Mouse (Mus musculus): Measurements from ENCODE around the gene Gata1.
"Not testable (repeated sequence)": the region's sequence is repeated elsewhere in the genome, so short reads cannot be mapped to it uniquely, and the experiment has no call there.

Gata1 gene

DNA sequence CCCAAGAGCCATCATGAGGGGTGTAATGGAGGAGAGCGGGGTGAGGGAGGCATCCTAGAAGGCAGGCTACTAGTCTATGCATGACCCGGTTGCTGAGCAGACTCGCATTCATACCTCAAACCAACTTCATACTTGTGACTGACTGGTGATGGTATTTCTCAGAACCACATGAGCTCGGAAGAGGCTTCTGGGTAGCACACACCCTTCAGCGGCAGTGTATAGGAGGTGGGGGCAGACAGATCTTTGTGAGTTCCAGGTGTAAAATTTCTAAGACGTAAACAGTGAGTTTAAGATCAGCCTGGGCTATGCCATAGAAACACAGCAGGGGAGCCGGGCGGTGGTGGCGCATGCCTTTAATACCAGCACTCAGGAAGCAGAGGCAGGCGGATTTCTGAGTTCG, at the start of gene Gata1:
Gene Gata1, minus strand, starts transcription at position 180 of the 400 bp plus-strand sequence.
- DNase-seq (ENCODE audit: low spot score): no peak

DNA sequence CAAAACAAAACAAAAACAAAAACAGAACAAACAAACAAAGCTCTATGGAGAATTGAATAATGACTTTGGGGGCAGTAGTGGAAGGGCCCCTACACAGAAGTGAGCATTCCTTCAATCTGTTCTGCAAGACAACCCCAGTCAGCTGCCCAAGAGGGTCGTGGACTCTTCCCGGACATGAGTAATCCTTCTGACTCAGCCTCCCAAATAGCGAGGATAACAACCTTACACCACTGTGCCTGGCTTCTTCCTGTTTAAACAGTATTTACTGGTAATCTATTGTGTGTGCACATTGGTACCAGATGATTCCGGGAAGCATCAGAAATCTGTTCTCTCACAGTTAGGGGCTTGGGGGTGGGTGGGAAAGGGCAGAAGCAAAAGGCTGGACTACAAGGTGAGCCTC, 48.9 kb upstream of the Gata1 start:
- DNase-seq (ENCODE audit: low spot score): no peak

DNA sequence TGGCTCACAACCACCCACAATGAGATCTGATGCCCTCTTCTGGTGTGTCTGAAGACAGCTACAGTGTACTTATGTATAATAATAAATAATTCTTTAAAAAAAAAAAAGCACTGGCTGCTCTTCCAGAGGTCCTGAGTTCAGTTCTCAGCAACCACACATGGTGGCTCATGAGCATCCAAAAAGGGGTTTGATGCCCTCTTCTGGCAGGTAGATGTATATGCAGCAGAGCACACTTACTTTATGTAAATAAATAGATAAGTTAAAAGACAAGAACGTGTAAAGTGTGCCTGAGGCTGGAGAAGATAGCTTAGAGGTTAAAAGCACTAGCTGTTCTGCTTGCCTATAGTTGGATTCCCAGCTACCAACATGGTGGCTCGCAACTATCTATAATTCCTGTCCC, 46.9 kb upstream of the Gata1 start:
- DNase-seq (ENCODE audit: low spot score): no peak

- no peak for DNase-seq (ENCODE audit: low spot score)
Measured at GRCm38 (mm10) chrX:8020111-8020778, 42.4 kb upstream of the Gata1 start.

DNA sequence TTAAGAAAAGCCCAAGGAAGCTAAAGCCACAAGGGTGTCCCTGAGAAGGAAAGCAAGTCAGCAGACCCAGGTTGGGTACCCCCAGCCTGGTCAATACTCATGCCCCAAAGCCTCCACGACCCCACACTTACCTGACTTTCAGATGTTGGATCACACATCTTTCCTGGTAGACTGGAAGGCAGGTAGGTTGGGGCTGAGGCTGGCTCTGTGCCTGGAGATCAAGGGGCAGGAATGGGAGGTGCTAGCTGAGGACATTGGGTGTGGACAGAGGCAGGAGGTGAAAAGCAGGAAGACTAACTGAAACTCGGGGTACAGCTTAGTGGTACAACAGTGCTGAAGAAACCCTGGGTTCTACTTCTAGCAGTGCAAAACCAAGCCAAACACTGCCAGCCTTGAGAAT, 40.4 kb upstream of the Gata1 start, which contains the start of gene Glod5:
Gene Glod5, minus strand, starts transcription at position 207 of the 400 bp plus-strand sequence.
- DNase-seq (ENCODE audit: low spot score): no peak

DNA sequence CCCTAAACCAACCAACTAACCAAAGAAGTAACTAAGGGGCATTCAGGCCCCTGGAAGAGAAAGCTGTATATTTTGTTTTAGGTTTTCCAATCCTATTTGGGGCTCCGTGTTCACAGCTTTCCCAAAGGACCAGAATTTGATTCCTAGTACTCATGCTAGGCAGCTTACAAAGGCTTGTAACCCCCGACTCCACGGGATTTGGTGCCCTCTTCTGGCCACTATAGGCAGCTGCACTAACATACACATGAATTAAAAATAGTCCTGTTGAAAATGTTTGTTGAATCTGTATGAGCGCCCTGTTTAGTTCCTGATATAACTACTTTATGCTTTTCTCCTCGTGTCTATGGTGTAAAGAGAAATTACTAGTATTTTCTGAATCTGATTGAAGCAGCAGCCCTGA, 39.3 kb upstream of the Gata1 start:
- DNase-seq (ENCODE audit: low spot score): peak; percentile 10

DNA sequence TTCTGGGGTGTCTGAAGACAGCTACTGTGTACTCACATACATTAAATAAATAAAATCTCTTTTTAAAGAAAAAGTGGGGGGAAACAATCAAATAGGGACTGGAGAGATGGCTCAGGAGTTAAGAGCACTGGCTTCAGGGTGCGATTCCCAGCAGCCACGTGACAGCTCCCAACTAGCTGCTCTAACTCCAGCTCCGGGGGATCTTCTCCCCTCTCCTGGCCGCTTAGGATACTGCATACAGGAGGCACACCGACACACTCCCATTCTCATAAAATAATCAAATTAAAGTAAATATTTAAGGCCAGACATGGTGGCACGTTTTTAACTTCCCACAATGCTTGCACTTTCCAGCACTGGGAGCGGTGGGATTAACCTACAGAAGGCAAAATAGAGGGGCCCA, 37.8 kb upstream of the Gata1 start:
- not testable (repeated sequence) for DNase-seq (ENCODE audit: low spot score)

DNA sequence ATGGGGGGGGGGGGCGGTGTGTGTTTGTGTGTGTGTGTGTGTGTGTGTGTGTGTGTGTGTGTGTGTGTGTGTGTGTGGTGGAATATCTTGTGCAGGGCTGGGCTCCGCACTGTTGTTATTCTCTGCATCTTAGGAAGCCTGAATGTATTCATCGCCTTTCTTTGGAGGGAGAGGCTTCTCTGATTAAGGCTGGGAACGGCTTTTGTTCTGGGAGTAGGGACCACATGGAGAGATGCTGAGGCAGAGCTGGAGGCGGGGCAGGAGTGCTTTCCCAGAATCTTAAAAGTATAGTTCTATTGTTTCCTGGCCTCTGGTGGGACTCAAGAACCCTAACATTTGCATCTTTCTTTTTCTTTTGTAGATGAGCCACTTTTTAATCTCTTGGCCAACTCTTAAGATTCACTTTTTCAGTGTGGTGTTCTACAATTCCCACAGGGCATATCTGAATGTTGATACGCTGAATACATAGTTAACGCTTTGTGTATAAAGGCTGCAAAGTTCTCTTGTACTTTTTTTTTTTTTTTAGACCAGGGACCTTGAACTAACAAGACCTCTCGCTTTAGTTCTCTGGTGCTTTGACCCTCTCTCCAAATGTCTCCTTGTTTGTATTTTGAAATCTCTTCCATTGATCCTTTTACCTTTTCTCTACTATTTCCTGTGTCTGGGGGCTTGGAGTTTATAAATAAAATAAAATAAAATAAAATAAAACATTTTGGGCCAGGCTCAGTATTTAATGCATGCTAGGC, 35.9 kb upstream of the Gata1 start:
- no peak for DNase-seq (ENCODE audit: low spot score)

DNA sequence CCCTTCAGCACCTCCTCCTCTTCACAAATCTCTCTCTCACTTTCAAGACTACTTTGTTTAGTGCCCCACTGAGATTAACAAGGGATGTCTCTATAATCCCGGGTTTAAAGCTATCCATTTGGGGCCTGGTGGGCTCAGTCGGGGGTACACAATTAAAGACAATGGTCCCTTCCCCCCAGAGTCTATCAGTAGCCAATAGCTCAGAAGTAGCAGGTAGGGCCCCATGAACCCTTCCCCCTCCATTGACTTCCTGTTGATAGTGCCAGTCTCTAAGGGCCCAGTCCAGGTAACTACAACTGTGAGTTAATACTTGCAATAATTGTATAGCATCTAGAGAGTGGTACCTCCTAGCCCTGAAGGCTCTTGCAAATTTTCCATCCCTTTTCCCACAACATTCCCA, 35.3 kb upstream of the Gata1 start:
- no peak for DNase-seq (ENCODE audit: low spot score)

GRCm38 (mm10) chrX:8009356-8009755, 31.5 kb upstream of the Gata1 start:
- not testable (repeated sequence) for DNase-seq (ENCODE audit: low spot score)

GRCm38 (mm10) chrX:8008543-8008942, 30.7 kb upstream of the Gata1 start:
- no peak for DNase-seq (ENCODE audit: low spot score)

- DNase-seq (ENCODE audit: low spot score): no peak
Measured at GRCm38 (mm10) chrX:8002971-8003370, 25.1 kb upstream of the Gata1 start.

GRCm38 (mm10) chrX:8002001-8002400, 24.1 kb upstream of the Gata1 start:
- no peak for DNase-seq (ENCODE audit: low spot score)

DNA sequence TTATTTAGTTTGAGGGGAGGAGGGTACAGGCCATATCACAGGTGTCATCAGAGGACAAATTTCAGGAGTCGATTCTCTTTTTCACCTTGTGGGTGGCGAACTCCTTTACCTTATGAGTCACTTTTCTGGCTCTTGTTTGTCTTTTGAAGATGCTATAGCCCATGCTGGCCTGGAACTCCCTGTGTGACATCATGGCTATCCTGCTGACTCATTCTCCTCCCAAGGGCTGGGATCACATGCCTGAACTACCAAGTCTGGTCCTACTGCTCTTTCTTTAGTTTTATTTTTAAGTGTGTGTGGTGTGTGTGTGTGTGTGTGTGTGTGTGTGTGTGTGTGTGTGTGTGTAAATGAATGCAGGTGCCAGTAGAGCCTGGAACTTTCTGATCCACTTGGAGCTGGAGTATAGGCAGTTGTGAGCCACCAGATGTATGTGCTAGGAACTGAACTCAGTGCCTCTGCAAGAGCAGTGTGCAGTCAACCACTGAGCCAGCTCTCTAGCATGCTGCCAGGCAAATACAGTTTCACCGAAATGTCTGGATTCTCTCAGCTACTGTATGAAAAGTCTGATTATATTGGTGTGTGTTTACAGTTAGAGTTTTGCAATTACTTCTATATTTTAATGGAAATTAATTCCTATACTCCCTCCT, 22.8 kb upstream of the Gata1 start:
- no peak for DNase-seq (ENCODE audit: low spot score)

- no peak for DNase-seq (ENCODE audit: low spot score)
Measured at GRCm38 (mm10) chrX:7993068-7993735, 15.3 kb upstream of the Gata1 start.

- no peak for DNase-seq (ENCODE audit: low spot score)
Measured at GRCm38 (mm10) chrX:7992379-7993067, 14.7 kb upstream of the Gata1 start.

- DNase-seq (ENCODE audit: low spot score): no peak
Measured at GRCm38 (mm10) chrX:7981368-7981767, 3.5 kb upstream of the Gata1 start.

DNA sequence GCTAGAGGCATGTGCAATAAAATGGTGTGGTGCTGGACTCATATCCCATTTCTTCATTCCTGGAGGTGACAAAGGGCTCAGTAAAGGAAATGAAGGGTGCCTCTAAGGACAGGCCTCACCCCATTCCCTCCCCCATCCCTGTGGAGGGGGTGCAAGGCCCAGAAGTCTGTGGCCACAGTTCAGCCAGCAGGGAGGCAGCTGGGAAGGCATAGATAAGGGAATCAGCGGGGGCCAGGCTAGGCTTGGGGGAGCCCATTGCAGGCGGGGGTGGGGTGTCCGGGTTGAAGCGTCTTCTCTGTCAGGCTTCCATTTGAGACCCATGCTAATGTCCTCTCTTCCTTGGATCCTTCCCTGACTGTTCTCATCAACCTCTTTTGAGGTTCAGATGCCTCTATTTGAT, 6.6 kb downstream of the Gata1 start:
- DNase-seq (ENCODE audit: low spot score): no peak

DNA sequence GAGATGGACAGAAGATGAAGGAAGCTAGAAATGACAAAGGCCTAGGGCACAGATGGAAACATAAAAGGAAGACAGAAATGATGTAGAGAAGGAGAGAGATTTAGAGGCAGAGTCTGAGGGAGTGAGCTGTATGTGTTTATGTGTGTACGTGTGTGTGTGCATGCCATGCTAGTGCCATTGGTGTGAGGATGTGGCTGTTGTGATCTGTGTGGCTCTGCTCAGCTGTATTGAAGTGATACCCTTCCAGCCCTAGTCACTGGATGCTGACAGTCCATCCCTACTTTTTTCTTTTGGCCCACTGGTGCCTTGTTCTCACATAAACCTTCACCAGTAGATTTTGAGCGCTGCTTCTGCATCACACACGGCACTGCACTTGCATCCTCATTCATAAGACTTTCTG, 9.0 kb downstream of the Gata1 start:
- no peak for DNase-seq (ENCODE audit: low spot score)

DNA sequence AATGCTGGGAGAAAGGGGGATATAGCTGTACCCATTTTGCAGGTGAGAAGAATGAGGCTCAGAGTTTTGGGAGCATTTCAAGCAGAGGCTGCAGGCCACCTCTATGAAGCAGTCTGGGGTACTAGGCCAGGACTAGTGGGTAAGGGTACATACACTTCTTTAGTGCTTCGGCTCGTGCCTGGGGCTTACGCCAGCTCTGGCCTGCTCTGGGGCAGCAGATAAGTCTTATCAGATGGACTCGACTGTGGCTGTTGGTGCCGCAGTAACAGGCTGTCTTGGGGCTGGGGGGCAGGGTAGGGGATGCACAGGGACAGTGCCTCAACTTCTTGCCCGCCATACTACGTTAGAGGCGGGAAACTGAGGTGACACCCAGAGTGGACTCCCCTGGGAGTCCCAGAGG, 9.6 kb downstream of the Gata1 start:
- no peak for DNase-seq (ENCODE audit: low spot score)

- DNase-seq (ENCODE audit: low spot score): no peak
Measured at GRCm38 (mm10) chrX:7967596-7968201, 10.2 kb downstream of the Gata1 start.

GRCm38 (mm10) chrX:7966161-7966560, 11.7 kb downstream of the Gata1 start:
- DNase-seq (ENCODE audit: low spot score): no peak

Measured in ovary, postnatal 14 days (tissue).